Mouse (Mus musculus) adrenal gland, postnatal 25 days (tissue): ENCODE data around the gene Hoxd4. TPM values are rescaled to one million over a fixed set of nuclear protein-coding genes. Genes with fewer than 3 reads are reported as not detected.

ENCODE experiments used
- DNase-seq: peaks from one replicate; pipeline ENCODE4 v3.0.0; 2021; ENCODE audit warnings: mixed read lengths
- total RNA-seq: library from RNA; stranded (reverse); gene quantifications from 2 replicates; pipeline ENCODE4 v1.2.3, GENCODE M21; 2021

Hoxd4 gene
- total RNA-seq, 1 experiment from 2014 or later = 34.1 TPM

DNA sequence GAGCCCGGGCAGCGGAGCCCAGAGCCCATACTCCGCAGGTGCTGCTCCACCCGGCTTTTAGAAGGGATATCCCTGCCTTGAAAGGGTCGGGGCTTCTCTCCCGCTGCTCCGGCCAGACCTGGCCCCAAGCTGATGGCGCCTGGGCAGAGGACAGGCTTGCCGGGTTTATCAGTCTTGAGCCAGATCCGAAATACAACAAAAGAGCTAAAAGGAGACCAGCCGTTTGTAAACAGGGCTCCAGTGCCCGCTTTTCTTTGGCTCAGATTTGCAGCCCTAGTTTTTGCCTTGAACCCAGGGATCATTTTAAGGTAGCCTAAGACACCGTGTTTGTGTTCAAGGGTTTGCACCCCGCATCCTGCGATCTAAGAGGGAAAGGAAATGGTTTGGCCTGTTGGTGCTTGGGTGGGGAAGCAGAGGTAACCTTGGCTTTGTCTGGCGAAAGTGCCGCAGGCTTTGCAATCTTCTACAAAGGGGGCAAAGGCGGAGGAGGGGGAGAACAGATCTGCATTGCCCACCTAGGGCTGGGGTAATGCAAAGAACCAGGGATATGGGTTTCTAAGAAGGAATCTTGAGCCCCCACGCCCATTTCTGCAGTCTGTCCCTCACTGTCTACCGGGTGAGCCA lies 18.8 kb upstream of the Hoxd4 start:
- DNase-seq = no peak

DNA sequence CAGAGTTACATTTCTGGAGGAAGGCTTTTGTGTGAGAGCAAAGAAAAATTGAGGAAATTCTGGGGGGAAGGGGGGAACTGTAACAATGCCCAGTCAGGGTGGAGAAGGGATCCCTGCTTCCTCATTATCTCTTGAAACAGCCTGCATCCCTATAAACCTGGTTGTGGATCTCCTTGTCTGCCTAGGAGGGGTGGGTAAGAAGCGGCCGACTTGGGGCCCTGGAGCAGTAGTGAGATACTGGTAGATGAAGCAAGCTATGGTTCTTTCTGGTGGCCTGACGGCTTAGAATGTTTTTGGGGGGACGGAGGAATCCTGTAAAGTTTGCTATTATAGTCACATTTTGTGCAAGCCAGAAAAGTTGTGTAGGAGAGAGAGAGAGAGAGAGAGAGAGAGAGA lies 18.3 kb upstream of the Hoxd4 start:
- DNase-seq = no peak

DNA sequence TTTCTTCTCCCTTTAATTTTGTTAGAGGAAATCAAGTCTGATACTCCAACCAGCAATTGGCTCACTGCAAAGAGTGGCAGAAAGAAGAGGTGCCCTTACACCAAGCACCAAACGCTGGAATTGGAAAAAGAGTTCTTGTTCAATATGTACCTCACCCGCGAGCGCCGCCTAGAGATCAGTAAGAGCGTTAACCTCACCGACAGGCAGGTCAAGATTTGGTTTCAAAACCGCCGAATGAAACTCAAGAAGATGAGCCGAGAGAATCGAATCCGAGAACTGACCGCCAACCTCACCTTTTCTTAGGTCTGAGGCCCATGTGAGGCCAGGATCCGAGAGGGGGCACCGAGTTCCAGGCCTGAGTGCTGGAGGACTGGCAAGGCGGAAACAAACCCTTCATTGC lies 17.7 kb upstream of the Hoxd4 start:
- no peak for DNase-seq

DNA sequence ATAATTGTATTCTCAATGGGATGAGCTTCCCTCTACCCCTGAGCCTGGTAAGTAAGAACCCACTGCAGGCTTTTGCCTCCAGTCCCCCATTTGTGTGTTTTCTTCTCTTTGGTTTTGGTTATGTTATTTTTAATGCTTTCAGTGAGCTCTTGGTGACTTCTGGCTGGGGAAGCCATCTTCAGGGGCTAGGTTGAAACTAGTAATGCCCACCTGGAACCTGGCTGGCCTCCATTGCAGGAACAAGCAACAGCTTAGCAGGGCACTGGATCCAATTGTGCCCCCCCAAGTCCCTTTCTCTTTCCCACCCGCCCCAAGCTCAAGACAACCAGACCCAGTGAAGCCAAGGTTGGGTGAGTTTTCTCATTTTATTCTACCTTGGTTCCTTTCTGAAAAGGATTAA lies 16.3 kb upstream of the Hoxd4 start:
- no peak for DNase-seq

- DNase-seq = no peak
These were observed 15.8 kb upstream of the Hoxd4 start for GRCm38 (mm10) chr2:74695813-74696430.

- no peak for DNase-seq
These were observed 15.0 kb upstream of the Hoxd4 start for GRCm38 (mm10) chr2:74696442-74697335.

DNA sequence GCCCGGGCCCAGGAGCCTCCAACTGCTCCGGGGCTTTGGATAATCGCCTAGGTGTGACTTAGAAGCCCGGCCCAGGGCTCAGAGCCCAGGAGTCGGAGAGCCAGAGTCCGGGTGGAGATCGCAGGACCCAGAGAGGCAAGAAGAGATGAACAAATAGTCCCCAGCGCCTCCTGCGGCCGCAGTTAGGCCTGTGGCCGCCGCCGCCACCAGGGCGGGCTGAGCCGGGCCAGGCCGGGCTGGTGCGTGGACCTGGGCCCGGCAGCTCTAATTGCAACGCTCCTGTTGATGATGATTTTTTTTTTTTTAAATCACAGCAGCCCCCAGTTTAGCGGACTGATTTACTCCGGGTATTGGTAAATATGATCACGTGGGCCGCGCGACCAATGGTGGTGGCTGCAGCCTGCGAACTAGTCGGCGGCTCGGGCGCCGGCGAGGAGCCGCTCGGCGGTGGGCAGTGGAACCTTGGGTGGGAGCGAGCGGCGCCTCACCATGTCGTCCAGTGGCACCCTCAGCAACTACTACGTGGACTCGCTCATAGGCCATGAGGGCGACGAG lies 14.1 kb upstream of the Hoxd4 start, which contains the start of gene Hoxd9:
Hoxd9 (plus strand) TSS at position 161 of the 555 bp plus-strand sequence.
- DNase-seq = peak; percentile 78

DNA sequence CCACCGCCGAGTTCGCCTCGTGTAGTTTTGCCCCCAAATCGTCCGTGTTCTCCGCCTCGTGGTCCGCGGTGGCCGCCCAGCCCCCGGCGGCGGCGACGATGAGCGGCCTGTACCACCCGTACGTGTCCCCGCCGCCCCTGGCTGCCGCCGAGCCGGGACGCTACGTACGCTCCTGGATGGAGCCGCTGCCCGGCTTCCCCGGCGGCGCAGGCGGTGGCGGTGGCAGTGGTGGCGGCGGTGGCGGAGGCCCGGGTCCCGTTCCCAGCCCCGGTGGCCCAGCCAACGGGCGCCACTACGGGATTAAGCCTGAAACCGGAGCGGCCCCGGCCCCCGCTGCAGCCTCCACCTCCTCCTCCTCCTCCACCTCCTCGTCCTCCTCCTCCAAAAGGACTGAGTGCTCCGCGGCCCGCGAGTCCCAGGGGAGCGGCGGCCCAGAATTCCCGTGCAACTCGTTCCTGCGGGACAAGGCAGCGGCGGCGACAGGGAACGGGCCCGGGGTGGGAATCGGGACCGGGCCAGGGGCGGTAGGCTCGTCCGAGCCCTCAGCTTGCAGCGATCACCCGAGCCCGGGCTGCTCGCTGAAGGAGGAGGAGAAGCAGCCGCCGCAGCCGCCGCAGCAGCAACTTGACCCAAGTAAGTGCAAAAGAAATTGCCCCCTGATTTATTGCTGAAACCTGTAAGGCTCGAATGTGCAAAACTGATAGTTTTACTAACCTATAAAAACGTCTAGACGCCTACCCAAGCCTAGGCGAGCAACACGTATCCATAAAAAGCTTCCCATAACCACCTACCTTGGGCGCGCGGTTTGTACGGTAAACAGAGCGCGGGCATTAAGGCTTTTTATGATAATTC lies 13.3 kb upstream of the Hoxd4 start:
- peak; percentile 52 for DNase-seq

- DNase-seq = no peak
These were observed 12.7 kb upstream of the Hoxd4 start for GRCm38 (mm10) chr2:74699053-74699430.

DNA sequence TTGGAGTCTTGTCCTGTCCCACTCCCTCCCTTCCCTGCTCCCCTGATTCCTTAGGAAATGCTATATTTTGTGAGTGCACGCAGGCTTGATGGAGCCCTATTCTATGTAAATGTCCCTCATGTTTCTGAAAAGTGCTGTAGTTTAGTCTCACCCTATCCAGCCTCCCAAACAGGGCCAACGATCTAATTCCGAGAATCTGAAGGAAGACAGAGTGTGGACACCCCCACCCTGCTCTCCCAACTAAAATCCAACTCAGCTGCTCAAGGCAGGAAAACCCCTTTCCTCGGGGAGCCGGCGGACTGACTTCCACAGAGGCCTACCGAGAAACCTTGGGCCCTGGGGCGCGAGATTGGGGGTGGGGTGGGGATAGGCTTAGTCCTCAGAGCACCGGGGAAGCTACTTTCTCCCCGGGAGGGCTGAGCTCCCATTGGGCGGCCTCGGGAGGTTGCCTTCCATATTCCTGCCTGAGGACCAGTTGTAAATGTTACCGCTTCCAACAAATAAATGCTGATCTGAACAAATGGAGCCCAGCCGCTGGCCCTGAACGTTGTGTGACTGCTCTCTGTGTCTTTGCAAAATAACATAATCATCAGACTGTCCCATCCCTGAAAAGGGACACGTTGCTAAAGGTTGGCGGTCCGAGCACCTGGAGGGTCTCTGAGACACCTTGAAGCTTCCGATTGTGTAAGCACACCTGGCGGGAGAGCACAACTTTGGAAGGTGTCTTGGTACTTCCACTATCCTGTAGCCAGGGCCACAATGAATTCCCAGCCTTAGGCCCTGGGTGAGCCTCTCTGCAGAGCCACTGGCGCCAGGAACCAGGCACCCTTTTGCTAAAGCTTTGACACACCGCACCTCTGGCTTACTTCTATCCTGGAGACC lies 11.8 kb upstream of the Hoxd4 start:
- no peak for DNase-seq

- no peak for DNase-seq
These were observed 11.1 kb upstream of the Hoxd4 start for GRCm38 (mm10) chr2:74700546-74701112.

- peak; percentile 83 for DNase-seq
These were observed 9.5 kb upstream of the Hoxd4 start for GRCm38 (mm10) chr2:74701949-74702819.

DNA sequence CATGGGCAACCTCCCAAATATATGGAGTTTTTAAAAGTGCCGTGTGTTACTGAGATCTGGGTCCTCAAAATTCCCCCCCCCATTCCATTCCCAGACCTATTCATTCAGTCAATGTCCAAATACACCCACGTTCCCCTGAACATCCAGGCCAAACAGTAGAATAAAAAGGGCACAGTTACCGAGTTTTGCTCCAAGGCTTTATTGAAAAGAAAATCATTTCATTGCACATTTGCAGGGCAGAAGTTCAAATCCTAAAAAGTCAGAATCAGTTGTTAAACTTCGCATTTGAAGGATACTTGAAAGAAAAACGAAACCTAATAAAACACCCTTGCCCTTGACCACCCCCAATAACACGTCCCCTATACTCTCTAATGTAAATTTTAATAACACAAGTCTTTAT lies 8.9 kb upstream of the Hoxd4 start:
- DNase-seq = no peak

GRCm38 (mm10) chr2:74703317-74703716 lies 8.4 kb upstream of the Hoxd4 start:
- no peak for DNase-seq

DNA sequence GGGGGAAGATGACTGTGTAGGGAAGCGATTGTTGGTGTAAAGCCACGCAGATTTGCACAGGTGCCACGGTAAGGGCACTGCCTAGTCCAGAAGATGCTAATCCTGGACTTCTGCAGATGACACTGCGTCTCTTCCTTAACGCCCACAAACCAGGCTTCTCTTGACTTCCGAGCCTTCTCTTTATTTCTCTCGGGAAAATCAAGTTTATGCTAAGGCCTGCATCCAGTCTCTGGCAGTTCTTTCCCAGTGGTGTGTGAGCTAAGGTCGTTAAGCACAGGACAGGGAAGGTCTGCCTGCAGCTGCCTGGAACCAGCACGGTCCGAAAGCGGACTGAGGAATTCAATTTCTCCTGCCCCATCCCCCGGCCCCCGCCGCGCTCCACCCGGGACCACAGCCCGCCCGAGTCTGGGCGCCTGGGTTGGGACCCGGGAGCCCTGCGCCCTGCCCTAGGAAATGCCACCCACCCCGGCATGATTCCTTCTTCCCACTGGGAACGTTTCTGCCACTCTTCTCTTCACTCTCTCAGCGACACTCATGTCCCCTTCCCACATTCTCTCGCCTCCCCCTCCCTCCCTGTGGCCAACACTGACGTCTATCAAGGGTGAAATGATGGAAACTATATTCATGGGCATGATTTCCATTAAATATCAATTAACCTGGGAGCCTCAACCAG lies 7.9 kb upstream of the Hoxd4 start:
- DNase-seq = no peak

DNA sequence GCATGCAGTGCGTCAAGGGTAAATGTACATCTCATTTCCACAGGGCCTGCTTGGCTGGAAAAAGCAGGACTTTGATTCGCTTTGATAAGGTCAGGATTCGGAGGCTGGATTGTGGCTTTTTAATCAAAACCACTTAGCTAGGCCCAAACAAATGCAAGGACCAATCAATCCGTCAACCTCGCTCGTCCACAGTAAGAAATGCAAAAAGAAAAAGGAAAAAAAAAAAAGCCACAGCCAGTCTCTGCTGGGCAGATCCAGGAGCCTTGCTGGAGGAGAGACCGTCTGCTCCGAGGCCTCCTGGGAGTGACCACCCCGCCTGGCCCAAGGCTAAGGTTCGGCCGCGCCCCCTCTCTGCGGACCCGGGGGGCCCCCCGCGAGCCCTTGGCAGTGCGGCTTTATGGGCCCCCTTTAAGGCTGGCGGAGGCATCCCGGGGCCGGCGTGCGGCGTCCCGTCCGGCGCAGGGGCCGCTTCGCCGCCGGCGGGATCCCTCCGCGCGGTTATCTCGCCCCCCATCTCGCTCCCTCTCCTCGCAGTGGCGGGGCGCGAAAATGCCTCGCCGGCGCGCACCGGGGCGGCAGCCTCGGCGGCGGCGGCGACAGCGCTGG lies 7.2 kb upstream of the Hoxd4 start, which contains the start of gene Hoxd8:
Hoxd8 (plus strand) TSS at position 223 of the 606 bp plus-strand sequence.
- peak; percentile 83 for DNase-seq

GRCm38 (mm10) chr2:74704999-74705466 lies 6.7 kb upstream of the Hoxd4 start:
- DNase-seq = peak; percentile 60

DNA sequence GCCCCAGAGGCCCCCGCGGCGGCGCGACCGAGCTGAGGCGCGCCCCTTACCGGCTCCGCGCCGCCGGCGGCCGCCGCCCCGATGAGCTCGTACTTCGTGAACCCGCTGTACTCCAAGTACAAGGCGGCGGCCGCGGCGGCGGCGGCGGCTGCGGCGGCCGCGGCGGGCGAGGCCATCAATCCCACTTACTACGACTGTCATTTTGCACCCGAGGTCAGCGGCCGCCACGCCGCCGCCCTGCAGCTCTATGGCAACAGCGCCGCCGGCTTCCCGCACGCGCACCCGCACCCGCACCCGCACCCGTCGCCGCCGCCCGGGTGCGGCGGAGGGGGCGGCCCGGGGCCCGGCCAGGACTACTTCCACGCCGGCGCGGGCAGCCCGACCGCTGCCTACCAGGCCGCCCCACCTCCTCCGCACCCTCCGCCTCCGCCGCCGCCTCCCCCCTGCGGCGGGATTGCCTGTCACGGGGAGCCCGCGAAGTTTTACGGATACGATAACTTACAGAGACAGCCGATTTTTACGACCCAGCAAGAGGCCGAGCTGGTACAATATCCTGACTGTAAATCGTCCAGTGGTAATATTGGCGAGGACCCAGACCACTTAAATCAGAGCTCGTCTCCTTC lies 6.2 kb upstream of the Hoxd4 start:
- peak; percentile 79 for DNase-seq
